Mouse (Mus musculus) retina, postnatal 1 day (tissue): Measurements from ENCODE around the gene Lrg1.

Experiments used
- DNase-seq: peaks from one replicate; pipeline ENCODE4 v3.0.0-alpha.2; 2012

The Lrg1 gene

DNA sequence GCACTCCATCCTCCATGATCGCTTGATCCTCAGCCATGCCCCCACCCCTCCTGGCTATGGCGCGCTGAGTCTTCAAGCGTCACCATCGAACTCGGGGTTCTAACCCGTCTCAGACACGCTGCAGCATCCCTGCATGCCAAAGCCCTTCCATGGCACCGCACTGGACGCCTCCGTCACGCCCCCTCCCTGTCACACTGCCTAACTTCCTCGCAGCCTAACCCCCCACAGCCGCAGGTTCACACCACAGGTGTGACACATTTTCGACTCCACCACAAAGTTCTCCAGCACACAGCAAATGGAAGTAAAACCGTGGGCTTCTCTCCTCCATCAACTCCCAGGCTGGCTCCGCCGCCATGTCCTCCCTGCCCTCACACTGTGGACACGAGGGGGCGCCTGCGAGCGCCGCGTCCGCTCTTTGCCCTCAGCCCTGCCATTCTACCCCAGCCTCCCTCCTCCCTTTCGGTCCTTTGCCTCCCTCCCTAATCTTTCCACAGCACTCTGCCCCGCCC is 12.7 kb upstream of the Lrg1 start:
- peak; percentile 72 for DNase-seq

DNA sequence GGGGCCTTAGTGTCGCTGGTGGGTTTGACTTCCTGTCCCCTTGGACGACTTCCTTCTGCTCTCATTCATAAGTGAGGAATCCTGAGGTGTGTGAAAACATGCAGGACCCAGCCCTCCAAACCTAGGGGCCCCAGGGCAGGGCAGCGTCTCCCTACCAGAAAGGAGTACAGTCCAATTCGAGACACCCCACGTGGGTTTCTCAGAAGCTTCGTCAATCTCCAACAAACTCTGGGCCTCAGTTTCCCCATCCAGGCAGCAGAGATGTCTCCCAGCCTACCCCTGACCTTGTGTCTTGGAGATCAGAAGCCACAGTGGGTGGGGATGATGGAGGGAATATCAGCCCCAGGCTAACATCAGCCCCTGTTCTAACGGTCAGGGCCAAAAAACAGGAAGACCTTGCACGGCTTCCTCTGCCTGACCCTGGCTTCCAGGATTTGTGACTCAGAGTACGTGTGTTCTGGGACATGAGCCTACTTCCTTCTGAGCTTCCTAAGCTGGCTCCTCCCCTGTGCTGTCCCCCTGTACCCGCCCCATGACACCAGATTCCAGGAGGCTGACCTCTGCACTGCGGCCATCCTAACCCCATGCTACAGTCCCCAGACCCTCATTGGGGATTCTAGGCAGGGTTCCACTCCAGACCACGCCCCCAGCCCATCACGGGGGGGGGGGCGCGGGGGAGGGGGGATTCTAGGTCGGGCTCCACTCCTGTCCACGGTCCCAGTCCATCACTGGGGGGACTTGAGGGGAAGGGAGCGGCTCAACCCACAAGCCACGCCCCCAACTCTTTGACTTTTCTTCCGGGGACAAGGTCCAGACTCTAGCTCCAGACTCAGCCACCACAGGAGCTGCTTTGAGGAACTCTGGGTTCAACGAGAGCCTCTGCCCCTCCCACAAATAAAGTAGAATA is 11.9 kb upstream of the Lrg1 start:
- DNase-seq, result no peak

DNA sequence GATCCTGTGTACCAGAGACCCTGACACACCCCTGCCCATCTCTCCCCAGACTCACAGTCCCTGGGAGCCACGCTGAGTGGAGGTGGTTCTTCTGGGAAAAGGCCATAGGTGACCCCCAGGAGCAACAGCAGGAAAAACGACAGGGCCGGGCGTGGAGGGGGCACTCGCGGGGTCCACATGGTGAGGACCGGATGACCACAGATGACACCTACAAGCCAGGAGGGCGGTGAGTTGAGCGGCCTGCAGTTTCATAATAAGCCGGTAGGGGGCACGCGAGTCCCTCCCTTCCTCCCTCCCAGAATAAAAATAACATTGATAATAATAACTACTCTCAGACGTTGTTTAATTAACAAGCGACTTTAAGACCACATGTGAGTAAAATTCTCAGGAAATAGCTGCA is 10.9 kb upstream of the Lrg1 start:
- peak; percentile 70 for DNase-seq

DNA sequence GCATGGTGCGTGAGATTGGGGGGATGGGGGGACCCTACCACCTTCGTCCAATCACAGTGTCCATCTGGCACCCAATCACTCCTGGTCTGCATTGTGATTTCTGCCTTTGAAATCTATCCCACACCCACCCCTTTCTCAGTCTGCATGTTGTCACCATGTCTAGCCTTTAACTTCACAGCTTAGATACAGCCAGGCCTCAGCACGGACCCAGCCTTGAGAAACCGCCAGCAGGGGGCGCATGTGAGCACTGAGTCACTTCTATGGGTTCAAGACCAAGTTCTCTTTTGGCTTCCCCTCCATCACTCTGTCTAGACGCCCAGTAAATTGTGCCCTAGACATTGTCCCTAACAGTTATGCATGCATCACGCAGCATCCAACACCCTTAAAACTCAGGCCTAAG is 10.0 kb upstream of the Lrg1 start:
- DNase-seq, result peak; percentile 69

DNA sequence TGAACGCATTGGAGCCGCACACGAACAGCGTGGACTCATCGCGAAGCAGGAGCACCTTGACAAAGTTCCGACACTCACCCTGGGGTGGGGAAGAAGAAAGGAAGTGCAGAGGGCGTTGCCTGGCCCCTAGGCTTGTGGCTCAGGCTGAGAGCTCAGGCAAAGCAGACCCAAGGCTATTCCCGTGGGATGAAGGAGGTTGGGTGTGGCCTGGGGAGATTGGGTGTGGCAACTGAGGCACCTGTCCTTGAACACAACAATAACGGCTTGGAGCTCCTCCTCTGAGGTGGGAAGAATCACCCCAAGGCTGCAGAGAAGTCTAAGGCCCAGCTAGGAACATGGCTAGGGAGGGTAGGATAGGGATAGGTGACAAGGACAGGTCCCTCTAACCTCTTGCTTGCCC is 9.3 kb upstream of the Lrg1 start:
- DNase-seq, result no peak

DNA sequence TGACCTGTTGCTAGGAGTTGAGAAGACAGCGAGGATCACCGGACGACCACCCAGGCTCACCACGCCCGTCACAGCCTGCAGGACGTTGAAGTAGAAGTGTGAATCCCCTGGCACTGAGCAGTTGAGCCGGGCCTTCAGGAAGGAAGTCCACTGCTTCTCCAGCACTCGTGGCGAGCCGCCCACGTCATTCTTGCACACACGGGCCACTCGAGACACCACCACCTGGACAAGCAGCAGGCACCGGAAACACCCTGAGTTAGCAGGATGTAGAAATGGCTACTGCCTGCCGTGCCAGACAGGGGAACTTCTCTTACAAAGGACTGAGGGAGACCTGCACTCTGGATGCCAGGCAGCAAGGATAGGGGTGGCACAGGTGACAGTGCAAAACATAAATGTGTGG is 6.4 kb upstream of the Lrg1 start:
- DNase-seq, result no peak

DNA sequence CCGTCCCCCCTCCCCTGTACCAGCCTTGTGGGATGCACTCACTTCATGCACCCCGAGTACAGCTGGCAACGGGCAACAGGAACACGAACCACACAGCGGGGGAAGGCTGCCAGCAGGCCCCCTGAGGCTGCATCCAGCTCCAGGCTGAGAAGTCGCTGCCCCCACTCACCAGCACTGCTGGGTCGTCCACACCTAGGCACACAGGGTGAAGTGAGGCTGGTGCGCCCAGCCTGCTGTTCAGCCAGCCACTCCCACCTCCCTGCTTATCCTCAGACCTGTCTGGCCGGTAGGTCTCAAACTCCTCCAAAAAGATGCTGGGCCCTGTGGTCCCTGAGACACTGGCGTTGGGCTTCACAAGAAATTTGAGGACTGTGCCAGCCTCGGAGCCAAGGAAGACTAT is 4.4 kb upstream of the Lrg1 start:
- DNase-seq, result no peak

DNA sequence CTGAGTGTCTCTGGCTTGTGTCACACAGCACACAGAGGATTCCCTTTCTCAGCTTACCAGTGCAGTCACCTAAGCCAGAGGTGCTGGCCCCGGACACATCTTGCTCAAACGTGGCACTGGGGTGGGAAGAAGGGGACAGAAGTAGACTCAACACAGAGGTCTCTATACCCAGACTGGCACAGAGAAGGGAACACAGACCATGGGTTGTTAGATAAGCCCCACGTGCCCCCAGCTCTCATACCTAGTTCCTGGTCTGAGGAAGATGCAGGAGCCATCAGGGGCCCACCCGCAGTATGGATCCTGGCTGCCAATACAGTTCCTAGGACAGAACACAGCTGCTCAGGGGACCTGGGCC is 3.5 kb upstream of the Lrg1 start:
- no peak for DNase-seq

DNA sequence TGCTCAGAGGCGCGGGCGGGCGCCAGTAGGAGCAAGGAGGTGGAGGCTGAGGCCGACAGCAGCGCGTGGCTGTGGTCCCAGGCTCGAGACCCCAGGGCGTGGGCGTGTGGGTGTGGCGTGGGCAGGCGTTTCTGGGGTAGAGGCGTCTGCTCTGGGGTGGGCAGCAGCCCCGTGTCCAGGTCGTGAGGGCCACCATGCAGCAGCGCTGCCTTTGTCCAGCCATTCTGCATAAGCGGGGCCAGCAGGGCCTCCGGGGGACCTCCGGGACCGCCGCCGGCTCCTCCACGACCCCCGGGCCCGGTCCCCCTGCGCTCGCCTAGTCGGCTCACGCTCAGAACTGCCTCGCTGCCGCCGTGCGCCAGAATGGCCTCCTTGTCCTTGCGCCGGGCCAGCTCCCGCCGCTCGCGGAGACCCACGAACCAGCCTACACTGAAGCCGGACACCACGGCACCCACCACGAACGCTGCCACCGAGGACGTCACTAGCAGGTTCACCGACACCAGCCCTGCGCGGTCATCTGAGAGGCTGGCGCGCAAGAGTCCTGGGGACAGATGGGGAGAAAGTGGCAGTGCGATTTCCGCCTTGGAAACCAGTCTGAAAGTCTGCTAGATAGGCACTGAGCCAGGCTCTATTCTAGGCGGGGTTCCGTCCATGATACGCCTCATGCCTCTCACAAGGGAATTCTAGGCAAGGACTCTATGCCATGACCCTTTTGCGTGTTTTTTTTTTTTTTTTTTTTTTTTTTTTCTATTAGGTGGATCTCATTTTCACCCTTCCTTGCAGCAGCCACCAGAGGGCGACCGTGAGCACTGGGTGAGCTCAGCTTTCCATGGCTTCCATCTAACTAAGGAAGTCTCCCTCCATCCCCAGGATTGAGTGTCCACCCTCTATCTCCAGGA is 2.8 kb upstream of the Lrg1 start:
- DNase-seq, result peak; percentile 78

DNA sequence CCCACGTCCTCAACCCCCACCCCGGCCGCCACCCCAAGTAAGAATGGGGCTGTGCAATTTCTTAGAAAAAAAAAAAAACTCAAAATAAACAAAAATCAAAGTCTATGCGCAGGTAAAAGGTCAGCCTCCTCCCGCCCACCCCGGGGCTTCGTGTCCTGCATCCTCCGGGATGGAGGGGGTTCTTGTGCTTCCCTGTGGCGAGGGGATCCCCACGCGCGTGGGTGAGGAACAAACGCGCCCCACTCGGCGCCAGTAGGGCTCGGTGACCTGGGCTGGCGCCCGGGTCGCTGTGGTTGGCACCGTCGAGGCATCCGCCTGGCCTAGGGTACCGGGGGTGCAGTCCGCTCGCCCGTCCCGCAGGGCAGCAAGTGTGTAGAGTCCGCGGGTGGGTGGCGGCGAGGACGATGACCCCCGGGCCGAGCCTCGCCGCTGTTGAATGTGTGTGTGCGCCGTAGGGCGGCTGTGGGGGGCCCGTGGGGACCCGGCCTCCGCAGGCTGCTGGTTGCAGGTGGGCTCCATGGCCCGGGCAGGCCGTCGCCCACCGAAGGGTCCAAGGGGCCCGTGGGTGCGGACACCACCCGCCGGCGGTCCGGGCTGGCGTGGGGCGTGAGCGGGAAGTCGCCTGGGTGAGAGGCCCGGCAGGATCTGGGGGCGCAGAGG is 2.0 kb upstream of the Lrg1 start:
- no peak for DNase-seq

DNA sequence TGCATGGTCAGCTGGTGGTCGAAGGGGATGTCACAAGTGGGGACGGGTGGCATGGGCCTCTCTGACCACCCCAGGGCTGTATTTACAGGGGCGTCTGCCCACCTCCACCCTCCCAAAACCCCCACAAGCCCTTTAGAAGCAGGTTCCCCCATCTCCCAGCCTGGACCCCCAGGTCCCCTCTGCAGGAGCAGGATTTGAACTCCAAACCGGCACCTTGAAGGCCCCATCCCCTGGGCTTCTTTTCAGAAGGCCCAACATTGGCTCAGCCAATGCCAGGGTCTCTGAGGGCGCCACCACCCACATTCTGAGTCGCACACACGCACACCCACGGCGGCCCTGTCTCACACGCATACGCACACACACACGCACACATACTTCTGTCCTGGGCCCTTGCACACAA is 1.4 kb upstream of the Lrg1 start:
- DNase-seq, result no peak

DNA sequence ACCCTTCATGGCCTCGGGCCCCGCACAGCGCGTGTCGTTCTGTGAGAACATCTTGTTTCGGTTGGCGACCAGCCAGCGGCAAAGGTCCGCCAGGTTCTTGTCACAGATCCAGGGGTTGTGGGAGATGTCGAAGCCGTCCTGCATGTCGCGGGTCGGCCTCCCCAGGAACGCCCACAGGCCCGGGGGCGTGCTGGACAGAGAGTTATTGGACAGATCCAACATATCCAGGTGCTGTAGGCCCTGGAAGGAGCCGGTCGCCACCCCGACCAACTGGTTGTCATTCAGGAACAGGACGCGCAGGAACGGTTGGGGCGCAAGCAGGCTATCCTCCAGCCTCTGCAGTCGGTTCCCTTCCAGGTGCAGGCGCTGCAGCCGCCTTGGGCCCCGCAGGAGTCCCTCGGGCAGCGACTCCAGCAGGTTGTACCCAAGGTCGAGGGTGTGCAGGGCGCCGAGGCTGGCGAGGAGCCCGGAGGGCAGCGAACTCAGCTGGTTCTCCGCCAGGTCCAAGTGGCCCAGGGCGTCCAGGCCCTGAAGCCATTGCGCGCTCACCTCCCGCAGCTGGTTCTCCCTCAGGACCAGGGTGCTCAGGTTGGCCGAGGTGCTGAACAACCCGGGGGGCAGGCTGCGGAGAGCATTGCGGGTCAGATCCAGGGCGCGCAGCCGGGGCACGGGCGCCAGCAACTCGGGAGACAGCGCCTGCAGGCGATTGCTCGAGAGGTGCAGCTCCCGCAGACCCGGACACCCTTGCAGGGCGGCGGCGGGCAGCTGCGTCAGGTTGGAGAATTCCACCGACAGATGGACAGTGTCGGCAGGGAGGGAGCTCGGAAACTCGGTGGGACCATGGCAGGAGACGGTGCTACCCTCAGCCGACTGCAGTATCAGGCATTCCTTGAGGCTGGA is 1.6 kb downstream of the Lrg1 start:
- no peak for DNase-seq

DNA sequence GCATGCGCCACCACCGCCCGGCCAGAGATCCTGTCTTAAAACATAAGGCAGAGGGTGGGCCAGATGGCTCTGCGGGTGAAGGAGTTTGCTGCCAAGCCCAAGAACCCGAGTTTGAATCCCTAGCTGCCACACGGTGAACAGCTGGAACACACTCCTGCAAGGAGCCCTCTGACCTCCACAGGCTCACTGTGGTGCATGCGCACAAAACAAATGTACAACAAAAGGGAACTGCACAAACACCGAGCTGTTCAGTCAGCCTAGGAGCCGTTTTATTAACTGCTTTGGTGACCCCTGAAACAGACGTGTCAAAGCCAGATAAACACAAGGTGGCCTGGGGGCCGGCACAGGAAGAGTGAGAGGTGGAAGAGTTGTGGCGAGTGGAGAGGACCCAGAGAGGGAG is 2.4 kb downstream of the Lrg1 start:
- no peak for DNase-seq

DNA sequence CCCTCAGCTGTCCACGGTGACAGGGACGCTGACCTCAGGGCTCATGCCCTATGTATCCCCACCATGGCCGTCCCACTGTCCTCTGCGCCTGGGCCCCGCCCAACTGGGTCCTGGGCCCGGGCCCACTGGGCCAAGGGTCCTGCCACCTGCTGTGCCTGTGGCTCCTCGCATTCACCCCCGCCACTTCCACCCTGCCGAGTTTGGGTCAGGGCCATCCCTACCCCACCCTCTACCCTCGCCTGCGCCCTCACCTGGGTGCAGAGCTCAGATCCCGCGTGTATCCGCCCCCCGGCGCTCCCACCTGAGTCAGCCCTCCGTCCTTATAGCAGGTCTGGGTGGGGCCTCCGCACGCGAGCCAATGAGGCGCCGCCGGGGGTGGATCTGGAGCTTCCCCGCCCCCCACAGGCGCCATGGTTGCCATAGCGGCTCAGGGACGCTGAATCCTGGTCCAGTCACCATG is 4.5 kb downstream of the Lrg1 start, which contains the start of gene Plin5:
Plin5 (minus strand) TSS at position 346 of the 460 bp plus-strand sequence.
- peak; percentile 71 for DNase-seq

DNA sequence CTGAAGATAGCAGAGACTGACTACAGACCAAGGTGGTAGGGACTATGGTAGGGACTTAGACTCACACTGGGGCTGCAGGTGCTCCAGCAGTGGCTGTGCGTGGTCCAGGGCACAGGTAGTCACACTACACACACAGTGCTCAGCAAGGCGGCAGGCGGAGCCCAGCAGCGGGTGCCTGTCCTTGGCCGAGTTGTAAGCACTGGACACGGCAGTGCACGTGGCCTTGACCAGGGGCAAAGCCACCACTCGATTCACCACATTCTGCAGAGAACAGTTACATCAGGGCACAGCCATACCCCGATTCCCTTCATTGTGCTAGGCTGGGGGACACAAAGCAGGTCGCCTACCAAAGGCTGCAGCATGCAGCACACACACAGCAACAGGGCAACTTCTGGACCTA is 5.6 kb downstream of the Lrg1 start:
- DNase-seq, result no peak

DNA sequence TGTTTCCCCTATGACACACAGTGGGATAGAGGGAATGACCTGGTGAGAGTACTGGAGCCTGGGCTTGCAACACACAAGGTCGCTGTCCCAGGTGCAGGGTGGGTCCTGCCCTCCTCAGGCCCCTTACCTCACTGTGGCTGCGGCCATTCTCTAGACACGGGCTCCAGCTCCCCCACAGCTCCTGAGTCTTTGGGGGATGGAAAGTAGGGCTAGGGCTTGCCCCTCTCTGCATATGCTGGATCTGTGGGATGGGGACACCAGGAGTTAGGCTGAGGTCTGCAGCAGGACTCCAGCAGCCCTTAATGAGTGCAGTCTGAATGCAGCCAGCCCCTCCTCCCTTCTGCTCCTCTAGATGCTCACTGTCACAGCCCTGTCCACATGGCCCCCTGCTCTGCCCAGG is 9.1 kb downstream of the Lrg1 start:
- no peak for DNase-seq

DNA sequence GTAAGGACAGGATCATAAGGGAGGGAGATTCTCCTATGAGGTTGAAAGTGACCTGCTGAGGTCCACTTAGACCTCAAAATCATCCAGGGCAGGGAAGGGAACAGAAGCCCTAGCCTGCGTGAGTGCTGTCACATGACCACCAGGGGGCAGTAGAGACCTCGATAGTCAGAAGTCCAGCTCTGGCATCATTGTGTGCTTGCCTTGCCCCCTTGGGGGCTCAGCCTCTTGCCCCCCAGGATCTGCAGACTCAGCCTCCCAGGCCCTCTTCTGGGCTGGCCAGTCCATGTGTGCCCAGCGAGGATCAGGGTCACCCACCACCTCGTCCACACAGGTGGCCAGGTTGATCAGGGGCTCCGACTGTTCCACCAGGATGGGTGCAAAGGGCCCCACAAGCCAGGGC is 9.9 kb downstream of the Lrg1 start:
- DNase-seq, result peak; percentile 85

DNA sequence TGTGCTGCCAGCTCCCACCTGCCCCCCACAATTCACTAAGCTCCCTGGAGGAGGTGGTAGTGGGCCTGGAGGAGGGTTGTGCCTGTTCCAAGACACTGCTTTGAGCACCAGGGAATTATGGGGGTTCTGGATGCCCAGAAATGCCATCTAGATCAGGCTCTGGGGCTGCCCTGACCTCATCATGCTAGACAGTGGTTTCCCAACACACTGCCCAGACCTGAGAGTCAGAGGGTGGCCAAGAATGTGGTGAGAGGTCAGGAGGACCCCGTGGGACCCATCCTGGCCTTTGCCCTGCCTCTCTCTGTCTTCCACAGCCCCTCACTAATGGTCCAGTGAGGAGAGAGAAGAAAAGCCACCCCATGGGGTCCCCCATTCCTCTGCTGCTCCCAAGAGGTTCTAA is 10.8 kb downstream of the Lrg1 start:
- no peak for DNase-seq

DNA sequence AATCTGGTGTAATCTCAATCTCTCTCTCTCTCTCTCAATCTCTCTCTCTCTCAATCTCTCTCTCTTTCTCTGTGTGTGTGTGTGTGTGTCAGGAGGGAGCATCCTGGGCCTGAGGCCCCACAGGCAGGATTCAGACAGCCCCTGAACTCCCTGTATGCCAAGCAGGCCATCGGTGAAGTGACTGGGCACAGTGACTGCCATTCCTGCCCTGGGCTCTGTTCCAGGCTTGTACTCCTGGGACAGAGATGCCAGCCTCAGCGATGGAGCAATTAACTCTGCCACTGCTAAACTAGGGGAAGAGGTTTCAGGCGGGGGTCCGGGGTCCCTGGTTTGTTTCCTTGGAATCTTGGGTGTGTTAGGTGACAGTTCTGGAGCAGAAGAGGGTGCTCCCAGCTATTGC is 11.2 kb downstream of the Lrg1 start:
- no peak for DNase-seq

DNA sequence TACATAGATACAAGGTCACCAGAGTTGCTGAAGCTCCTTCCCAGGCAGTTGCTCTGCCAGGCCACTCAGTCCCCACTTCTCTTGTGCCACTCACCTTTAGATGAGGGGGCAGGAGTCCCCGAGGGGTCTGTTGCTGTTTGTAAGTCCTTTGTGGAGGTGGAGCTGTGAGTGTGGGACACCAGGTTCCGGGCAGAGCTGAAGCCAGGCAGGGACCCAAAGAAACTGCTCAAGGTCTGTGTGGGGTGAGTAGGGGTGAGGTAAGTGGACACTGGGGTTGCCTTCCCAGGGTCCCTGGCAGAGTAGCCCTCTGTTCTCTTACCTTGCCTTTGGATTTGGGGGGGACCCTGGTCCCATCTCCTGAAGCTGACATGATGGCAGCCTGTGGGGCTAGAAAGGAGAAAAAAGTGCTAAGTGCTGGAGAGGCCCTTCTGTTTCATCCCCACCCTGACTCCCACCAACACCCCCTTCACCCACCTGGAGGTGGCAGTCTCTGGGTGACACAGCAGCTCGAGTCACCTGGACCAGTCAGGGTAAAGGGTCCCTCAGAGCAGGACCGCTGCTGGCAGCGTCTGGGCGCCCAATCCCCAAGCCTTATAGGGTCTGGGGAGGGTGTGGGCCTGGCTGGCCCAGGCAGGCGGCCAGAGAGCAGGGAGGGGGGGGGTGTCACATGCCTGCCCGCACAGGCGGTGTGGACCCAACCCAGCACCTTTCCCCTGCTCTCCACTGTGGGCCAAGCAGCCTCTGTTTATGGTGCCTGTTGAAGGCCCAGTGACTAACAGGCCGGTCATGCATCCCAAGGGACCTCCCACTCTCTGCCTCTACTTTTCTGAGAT is 12.4 kb downstream of the Lrg1 start, which contains the start of gene Plin4:
Plin4 (minus strand) TSS at position 585 of the 833 bp plus-strand sequence.
- no peak for DNase-seq
